Mouse (Mus musculus) liver, embryonic 14.5 days (tissue): ENCODE data around the gene Diras2. TPM values are rescaled to one million over a fixed set of nuclear protein-coding genes. Genes with fewer than 3 reads are reported as not detected.

Source experiments
- ATAC-seq: fragments of 200-750 bp; cut with Nextera tagmentation; 2 replicates; pipeline ENCODE4 v1.8.0; 2017; ENCODE audit warnings: moderate number of reproducible peaks, mild to moderate bottlenecking, moderate library complexity; ENCODE audit not compliant: insufficient read depth
- DNase-seq, 3 experiments: peaks; one replicate each; pipeline ENCODE4 v3.0.0-alpha.2; 2012 to 2013; ENCODE audit warnings: low read depth in 3 of 3, low spot score in 3 of 3
- H3K27ac ChIP-seq: fragments of 300-500 bp; sonication (generic); 2 replicates; pipeline ENCODE4 v1.5.1; 2014; ENCODE audit warnings: moderate library complexity, mild to moderate bottlenecking, control low read depth, inconsistent platforms
- H3K27me3 ChIP-seq: fragments of 300-500 bp; sonication (generic); 2 replicates; pipeline ENCODE4 v1.6.1; 2014; ENCODE audit warnings: mild to moderate bottlenecking, low read length, moderate library complexity; ENCODE audit not compliant: control insufficient read depth, insufficient read depth
- H3K36me3 ChIP-seq: fragments of 300-500 bp; sonication (generic); replicated peaks from 2 replicates; pipeline ENCODE4 v1.6.1; 2014; ENCODE audit warnings: low read depth; ENCODE audit not compliant: control insufficient read depth, insufficient read depth
- H3K4me1 ChIP-seq, 2 experiments: fragments of 200-500 bp in 1 of 2; fragments of 300-500 bp in 1 of 2; sonication (generic) in 1 of 2; replicated peaks; 2 replicates each; pipeline ENCODE4 v1.6.1; 2012 to 2014; ENCODE audit warnings: antibody characterized with exemption in 1 of 2, inconsistent platforms in 1 of 2, low read length in 1 of 2; ENCODE audit not compliant: control insufficient read depth in 2 of 2, insufficient read depth in 2 of 2
- H3K4me2 ChIP-seq: fragments of 300-500 bp; sonication (generic); 2 replicates; pipeline ENCODE4 v1.6.1; 2014; ENCODE audit warnings: low read depth, mild to moderate bottlenecking, control low read depth, moderate library complexity
- H3K4me3 ChIP-seq, 2 experiments: fragments of 200-500 bp in 1 of 2; fragments of 300-500 bp in 1 of 2; sonication (generic) in 1 of 2; 2 replicates each; pipeline ENCODE4 v1.5.1; 2012 to 2014; ENCODE audit warnings: low read depth in 2 of 2, low read length in 2 of 2, mild to moderate bottlenecking in 2 of 2, control low read depth in 1 of 2, inconsistent platforms in 1 of 2, moderate library complexity in 1 of 2; ENCODE audit not compliant: insufficient read depth in 1 of 2
- H3K9ac ChIP-seq: fragments of 300-500 bp; sonication (generic); replicated peaks from 2 replicates; pipeline ENCODE4 v1.6.1; 2014; ENCODE audit warnings: mild to moderate bottlenecking, control low read depth, moderate library complexity
- H3K9me3 ChIP-seq: fragments of 300-500 bp; sonication (generic); 2 replicates; pipeline ENCODE4 v1.6.1; 2016; ENCODE audit warnings: low read length, mixed read lengths; ENCODE audit not compliant: control insufficient read depth
- CTCF ChIP-seq: IDR thresholded peaks from 2 replicates; pipeline ENCODE4 v1.5.1; 2016; ENCODE audit warnings: antibody characterized with exemption, low read depth, control low read depth
- EP300 ChIP-seq: IDR thresholded peaks from 2 replicates; pipeline ENCODE4 v1.6.1; 2016; ENCODE audit warnings: antibody characterized with exemption, low read depth
- WGBS: fragments of 180-500 bp; shearing (Covaris S2); extraction: QIAGEN DNeasy Blood & Tissue Kit; methylation state at CpG from one replicate; pipeline ENCODE4 v1.1.7; 2014; ENCODE audit not compliant: insufficient replicate concordance; 5-methylcytosine and 5-hydroxymethylcytosine counted together
- polyA plus RNA-seq, 2 experiments: library from polyadenylated mRNA; depleted of rRNA in 1 of 2; stranded (reverse) in 1 of 2; unstranded in 1 of 2; fragments of >200 nt; fragmentation: Nextera tagmentation in 1 of 2; extraction: Ambion mirVana in 1 of 2; gene quantifications; 2 replicates each; pipeline versions ENCODE4 v1.2.1 to v1.2.3; 2012 to 2014

The Diras2 gene
- polyA plus RNA-seq, 2 experiments: 0.06 to 0.20 TPM

DNA sequence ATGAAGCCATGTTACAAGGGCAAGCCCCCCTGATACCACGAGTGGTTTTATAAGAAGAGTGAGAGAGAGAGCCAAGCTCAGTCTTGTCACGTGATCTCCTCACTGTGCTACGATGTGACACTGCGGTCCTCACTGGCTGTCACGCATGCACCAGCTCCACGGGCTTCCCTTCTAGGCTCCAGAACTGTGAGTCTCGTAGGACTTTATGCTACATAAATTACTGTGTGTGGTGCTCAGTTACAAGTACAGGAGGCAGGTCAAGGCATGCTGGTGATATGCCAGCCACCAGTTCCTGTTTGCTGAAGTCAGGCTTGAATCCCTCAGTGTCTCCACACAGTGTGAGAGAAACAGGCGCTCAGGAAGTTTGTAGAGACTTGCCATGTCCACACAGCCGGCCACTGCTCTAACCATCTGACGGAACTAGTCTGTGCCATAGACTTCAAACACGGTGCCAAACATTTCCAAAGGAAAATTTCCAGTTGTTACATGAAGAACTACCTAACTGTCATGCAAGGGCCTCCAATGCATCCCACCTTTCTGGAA is 76.3 kb downstream of the Diras2 start:
- WGBS: 54% methylated on average over 11 of the region's 11 CpGs
- ATAC-seq (no peak), DNase-seq (no peak)
- no peak overlapping the region for H3K4me2 ChIP-seq
- no peaks in the 10 kb centered on the region for H3K27me3 ChIP-seq
- H3K4me3 ChIP-seq: no peak overlapping the region
- no peak overlapping the region for H3K9ac ChIP-seq
- H3K9me3 ChIP-seq: no peaks in the 10 kb centered on the region
- no peaks in the 10 kb centered on the region for H3K36me3 ChIP-seq
- no peak for TF ChIP-seq EP300
- TF ChIP-seq CTCF: no peak
- H3K4me1 ChIP-seq: no peaks in the 10 kb centered on the region
- H3K27ac ChIP-seq: no peak overlapping the region

Other genes with a start within 250 kb of the Diras2 start
- gene Syk, start 51.9 kb upstream of the Diras2 start, polyA plus RNA-seq (2012; rRNA removed): 3.4 and 4.3 TPM in 2 replicates
- 4.2 and 4.3 TPM in 2 replicates for gene Syk, start 51.9 kb upstream of the Diras2 start, polyA plus RNA-seq (2014; fragmentation: Nextera tagmentation; extraction: Ambion mirVana)